Mouse (Mus musculus) midbrain, embryonic 11.5 days (tissue): ENCODE data around the gene Pgk1. TPM values are rescaled to one million over a fixed set of nuclear protein-coding genes. Genes with fewer than 3 reads are reported as not detected.

ENCODE experiments used
- ATAC-seq: fragments of 200-750 bp; cut with Nextera tagmentation; 2 replicates; pipeline ENCODE4 v1.8.0; 2017; ENCODE audit warnings: moderate TSS enrichment, moderate library complexity; ENCODE audit not compliant: low FRiP score
- DNase-seq: peaks from one replicate; pipeline ENCODE4 v3.0.0; 2015; ENCODE audit warnings: low spot score; ENCODE audit errors: missing footprints
- H3K27ac ChIP-seq: fragments of 300-500 bp; sonication (generic); 2 replicates; pipeline ENCODE4 v1.5.1; 2014; ENCODE audit warnings: low read depth, low read length
- H3K27me3 ChIP-seq: fragments of 300-500 bp; sonication (generic); 2 replicates; pipeline ENCODE4 v1.6.1; 2014; ENCODE audit warnings: mild to moderate bottlenecking, low read length, moderate library complexity, mixed read lengths; ENCODE audit not compliant: control insufficient read depth, insufficient read depth
- H3K36me3 ChIP-seq: fragments of 300-500 bp; sonication (generic); 2 replicates; pipeline ENCODE4 v1.6.1; 2014; ENCODE audit warnings: mild to moderate bottlenecking, low read length, moderate library complexity, mixed read lengths; ENCODE audit not compliant: control insufficient read depth, insufficient read depth
- H3K4me1 ChIP-seq: fragments of 300-500 bp; sonication (generic); 2 replicates; pipeline ENCODE4 v1.6.1; 2014; ENCODE audit warnings: low read length; ENCODE audit not compliant: control insufficient read depth, insufficient read depth
- H3K4me2 ChIP-seq: fragments of 300-500 bp; sonication (generic); 2 replicates; pipeline ENCODE4 v1.6.1; 2014; ENCODE audit warnings: mild to moderate bottlenecking, moderate library complexity
- H3K4me3 ChIP-seq: fragments of 300-500 bp; sonication (generic); 2 replicates; pipeline ENCODE4 v1.5.1; 2014; ENCODE audit warnings: low read depth, low read length
- H3K9ac ChIP-seq: fragments of 300-500 bp; sonication (generic); 2 replicates; pipeline ENCODE4 v1.6.1; 2014; ENCODE audit warnings: low read length
- H3K9me3 ChIP-seq: fragments of 300-500 bp; sonication (generic); 2 replicates; pipeline ENCODE4 v1.6.1; 2016; ENCODE audit warnings: low read length; ENCODE audit not compliant: control insufficient read depth
- WGBS: fragments of 180-500 bp; shearing (Covaris S2); extraction: QIAGEN DNeasy Blood & Tissue Kit; methylation state at CpG from one replicate; pipeline ENCODE4 v1.1.7; 2014; 5-methylcytosine and 5-hydroxymethylcytosine counted together
- polyA plus RNA-seq: library from polyadenylated mRNA; unstranded; fragments of >200 nt; fragmentation: Nextera tagmentation; extraction: Ambion mirVana; gene quantifications from 2 replicates; pipeline ENCODE4 v1.2.1, GENCODE M21; 2014

Gene Pgk1
- polyA plus RNA-seq, 1 experiment from 2014 or later: 424 TPM

DNA sequence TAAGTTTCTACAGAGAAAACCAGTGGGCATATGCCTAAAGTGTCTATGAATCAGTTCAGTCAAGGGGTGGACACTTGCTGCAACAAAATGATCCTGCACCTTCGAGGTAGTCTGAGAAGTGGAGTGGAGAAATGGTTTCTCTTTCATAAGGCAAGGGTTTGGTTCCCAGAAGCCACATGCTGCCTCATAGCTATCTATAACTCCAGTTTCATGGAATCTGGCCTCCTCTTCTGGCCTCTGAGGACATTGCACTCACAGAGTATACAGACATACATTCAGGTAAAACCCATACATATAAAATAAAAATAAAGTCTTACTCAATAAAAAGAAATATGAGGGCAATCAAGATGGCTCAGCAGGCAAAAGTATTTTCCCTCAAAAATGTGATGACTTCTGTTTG is 21.8 kb upstream of the Pgk1 start:
- H3K27ac ChIP-seq: no peak overlapping the region
- no peak overlapping the region for H3K9ac ChIP-seq
- 78% methylated on average over 1 of the region's 1 CpGs for WGBS
- DNase-seq (no peak), ATAC-seq (no peak)
- H3K4me1 ChIP-seq: no peaks in the 10 kb centered on the region
- no peaks in the 10 kb centered on the region for H3K36me3 ChIP-seq
- no peak overlapping the region for H3K4me2 ChIP-seq
- no peak overlapping the region for H3K4me3 ChIP-seq
- H3K9me3 ChIP-seq: no peaks in the 10 kb centered on the region
- no peaks in the 10 kb centered on the region for H3K27me3 ChIP-seq

DNA sequence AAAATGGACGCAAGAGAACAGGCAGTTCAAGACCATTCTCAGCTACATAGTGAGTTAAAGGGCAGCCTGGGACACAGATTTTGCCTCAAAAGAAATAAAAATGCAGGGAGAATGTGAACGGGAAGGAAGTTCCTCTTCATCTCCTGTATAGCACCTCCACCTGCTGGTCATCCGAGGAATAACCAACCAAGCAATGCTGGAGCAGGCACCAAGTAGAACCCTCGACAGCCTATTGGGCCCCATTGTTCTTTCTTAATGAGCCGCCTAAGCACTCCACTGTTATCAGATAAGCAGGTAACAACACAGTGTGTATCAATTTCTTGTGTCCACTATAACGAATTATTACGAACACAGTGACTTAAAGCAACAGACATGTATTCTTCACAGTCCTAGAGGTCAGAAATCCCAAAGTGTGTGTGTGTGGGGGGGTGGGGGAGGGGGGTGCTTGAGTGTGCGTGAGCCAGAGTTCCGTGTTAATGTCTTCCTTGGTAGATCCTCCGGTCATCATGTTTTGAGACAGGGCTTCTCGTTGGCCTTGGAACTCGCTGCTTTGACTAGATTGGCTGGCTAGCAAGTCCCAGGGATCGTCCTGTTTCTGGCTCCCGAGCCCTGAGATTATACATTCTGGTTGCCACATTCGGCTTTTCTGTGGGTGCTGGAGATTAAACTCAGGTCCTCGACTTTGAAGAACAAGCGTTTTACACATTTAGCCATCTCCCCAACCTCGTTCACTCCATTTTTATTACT is 15.6 kb upstream of the Pgk1 start:
- DNase-seq (peak; percentile 91), ATAC-seq (peak; percentile 83)
- Histone ChIP-seq H3K27ac (no peak overlapping the region), H3K9ac (peak overlapping the region; percentile 38; the same call in 1 of the 2 replicates), H3K4me2 (peak overlapping the region; percentile 38), H3K9me3 (no peaks in the 10 kb centered on the region), H3K4me1 (no peaks in the 10 kb centered on the region), H3K36me3 (no peaks in the 10 kb centered on the region), H3K4me3 (peak overlapping the region; percentile 18), H3K27me3 (no peaks in the 10 kb centered on the region)
- WGBS: 32% methylated on average over 18 of the region's 18 CpGs

DNA sequence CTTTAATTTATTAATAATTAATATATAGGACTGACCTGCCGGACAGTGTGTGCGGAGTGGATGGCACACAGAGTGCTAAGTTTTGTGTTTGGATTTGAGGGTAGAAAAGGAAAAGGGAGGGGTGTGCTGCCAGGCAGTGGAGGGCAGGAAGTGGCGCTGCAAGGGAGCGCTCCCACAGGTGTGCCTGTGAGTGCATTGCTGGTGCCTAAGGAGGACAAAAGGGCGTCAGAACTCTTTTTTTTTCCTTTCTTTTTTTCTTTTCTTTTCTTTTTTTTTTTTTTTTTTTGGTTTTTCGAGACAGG is 15.1 kb upstream of the Pgk1 start:
- Histone ChIP-seq H3K4me2 (peak overlapping the region; percentile 38; the same call in 1 of the 2 replicates), H3K4me1 (no peaks in the 10 kb centered on the region), H3K27me3 (no peaks in the 10 kb centered on the region), H3K9me3 (no peaks in the 10 kb centered on the region), H3K9ac (no peak overlapping the region), H3K27ac (no peak overlapping the region), H3K36me3 (no peaks in the 10 kb centered on the region), H3K4me3 (no peak overlapping the region; the same call in 1 of the 2 replicates)
- 74% methylated on average over 5 of the region's 6 CpGs for whole genome bisulfite sequencing
- DNase-seq (no peak), ATAC-seq (peak; percentile 58; the same call in 1 of the 2 replicates)

DNA sequence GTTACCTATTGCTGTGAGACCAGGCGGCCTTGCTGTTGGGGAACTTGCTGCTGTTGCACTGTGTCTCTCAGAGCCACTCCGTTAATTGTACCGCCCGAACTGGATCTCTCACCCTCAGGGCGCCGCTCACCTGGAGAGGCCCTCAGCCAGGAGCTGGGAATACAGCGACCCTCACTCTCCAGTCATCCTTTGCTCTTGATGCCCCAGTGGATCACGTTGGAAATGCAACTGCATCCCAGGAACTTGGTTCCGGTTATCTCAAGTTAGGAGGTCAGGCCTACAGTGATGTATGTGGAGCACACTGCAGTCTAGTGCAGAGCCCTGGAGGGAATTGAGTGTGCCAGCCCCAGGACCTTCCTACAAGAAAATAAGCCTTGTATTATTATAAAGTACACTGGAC is 10.6 kb upstream of the Pgk1 start:
- H3K36me3 ChIP-seq: no peaks in the 10 kb centered on the region
- no peak overlapping the region for H3K27ac ChIP-seq
- 55% methylated on average over 9 of the region's 9 CpGs for WGBS
- no peaks in the 10 kb centered on the region for H3K27me3 ChIP-seq
- H3K4me2 ChIP-seq: no peak overlapping the region
- no peaks in the 10 kb centered on the region for H3K4me1 ChIP-seq
- H3K9me3 ChIP-seq: no peaks in the 10 kb centered on the region
- ATAC-seq: no peak
- H3K9ac ChIP-seq: no peak overlapping the region
- DNase-seq: no peak
- H3K4me3 ChIP-seq: no peak overlapping the region

DNA sequence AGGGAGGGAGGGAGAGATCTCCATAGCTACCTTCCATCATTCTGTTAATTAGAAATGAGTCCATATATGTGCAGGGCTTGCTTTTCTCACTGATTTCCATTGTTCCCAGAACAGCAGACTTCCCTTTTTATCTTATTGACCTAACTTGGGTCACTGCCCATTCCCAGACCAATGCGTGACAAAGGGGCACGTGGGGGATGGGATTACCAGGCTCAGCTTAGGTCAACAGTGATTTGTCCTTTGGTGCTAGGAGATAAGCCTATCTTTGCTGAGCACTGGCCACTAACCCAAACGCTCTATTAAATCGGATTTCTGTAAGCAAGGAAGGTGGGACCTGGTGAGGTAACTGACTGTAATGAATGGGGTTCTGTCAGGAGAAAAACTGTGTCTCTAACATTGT is 2.6 kb upstream of the Pgk1 start:
- DNase-seq: peak; percentile 59
- H3K27ac ChIP-seq: no peak overlapping the region
- no peaks in the 10 kb centered on the region for H3K27me3 ChIP-seq
- no peak overlapping the region for H3K9ac ChIP-seq
- H3K4me1 ChIP-seq: peaks cover 3% of the 10 kb centered on the region; the same call in 1 of the 2 replicates
- H3K36me3 ChIP-seq: no peaks in the 10 kb centered on the region
- no peak for ATAC-seq
- 25% methylated on average over 4 of the region's 4 CpGs for WGBS
- H3K4me2 ChIP-seq: no peak overlapping the region
- H3K9me3 ChIP-seq: no peaks in the 10 kb centered on the region
- no peak overlapping the region for H3K4me3 ChIP-seq

DNA sequence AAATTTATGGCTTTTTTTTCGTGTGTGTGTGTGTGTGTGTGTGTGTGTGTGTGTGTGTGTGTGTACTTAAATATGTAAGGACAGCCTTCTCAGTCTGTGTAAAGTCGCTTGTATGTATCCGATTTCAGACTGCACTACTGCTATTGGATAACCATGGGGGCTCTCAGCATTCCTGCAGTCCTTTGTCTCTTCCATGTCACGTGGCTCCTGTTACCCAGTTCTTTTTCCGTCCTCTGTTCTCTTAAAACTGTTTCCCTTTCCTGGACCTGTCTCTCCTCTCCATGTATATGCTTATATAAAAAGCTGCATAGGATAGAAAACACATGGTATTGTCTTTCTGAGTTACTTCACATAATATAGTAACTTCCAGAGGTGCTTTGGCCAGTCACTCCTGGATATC is 1.2 kb upstream of the Pgk1 start:
- DNase-seq (peak; percentile 83), ATAC-seq (peak; percentile 40)

DNA sequence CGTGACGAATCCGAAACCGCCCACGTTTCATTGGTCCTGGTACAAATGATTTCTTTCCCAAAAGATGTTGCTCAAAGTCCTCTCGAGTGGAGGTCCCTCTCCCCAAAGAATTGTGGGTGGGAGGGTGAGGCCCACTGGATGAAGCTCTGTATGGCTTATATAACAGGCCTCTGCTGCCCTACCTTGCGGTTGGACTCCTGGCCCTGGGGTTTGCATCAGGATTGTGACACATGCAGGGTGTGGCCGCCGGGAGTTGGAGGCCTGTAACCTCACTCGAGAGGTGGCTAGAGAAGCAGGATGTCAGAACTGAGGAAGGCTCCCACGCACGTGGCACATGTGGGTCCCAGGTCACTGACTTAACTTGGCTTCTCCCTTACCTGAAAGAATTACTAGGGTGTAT is 837 bp downstream of the Pgk1 start:
- no peaks in the 10 kb centered on the region for H3K9me3 ChIP-seq
- H3K4me1 ChIP-seq: peaks cover 7% of the 10 kb centered on the region; the same call in 1 of the 2 replicates
- ATAC-seq: no peak
- peak overlapping the region; percentile 64 for H3K9ac ChIP-seq
- H3K27me3 ChIP-seq: no peaks in the 10 kb centered on the region
- 20% methylated on average over 12 of the region's 12 CpGs for WGBS
- peak; percentile 83 for DNase-seq
- H3K4me3 ChIP-seq: peak overlapping the region; percentile 52
- H3K36me3 ChIP-seq: no peaks in the 10 kb centered on the region
- peak overlapping the region; percentile 48; the same call in 1 of the 2 replicates for H3K27ac ChIP-seq
- peak overlapping the region; percentile 53 for H3K4me2 ChIP-seq

More for the DNA sequence above, 1.2 kb upstream of the Pgk1 start:
- no peaks in the 10 kb centered on the region for H3K9me3 ChIP-seq
- H3K27ac ChIP-seq: peak overlapping the region; percentile 69
- WGBS: 13% methylated on average over 5 of the region's 5 CpGs
- H3K27me3 ChIP-seq: no peaks in the 10 kb centered on the region
- no peak overlapping the region for H3K4me2 ChIP-seq
- H3K4me1 ChIP-seq: peaks cover 7% of the 10 kb centered on the region; the same call in 1 of the 2 replicates
- no peak overlapping the region for H3K4me3 ChIP-seq
- H3K9ac ChIP-seq: no peak overlapping the region
- no peaks in the 10 kb centered on the region for H3K36me3 ChIP-seq

DNA sequence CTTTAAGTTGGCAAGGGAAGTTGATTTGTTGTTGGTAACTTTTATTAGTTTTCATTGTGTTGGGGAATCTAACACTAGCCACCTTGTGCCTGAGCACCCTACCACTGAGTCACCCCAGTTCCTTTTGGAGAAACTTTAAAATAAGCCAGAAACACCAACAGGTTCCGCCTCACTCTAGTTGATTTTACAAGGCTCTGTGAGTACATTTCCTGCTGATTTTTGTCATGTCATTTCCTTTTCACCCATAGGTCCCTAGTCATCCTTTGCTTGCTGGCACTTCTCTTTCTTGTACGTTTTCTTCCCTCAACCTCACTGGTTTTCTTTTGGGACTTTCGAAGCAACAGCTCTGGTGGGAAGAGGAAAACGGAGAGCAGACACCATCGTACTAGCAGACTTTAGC is 2.5 kb downstream of the Pgk1 start:
- Histone ChIP-seq H3K27ac (no peak overlapping the region), H3K9ac (no peak overlapping the region)
- 60% methylated on average over 5 of the region's 5 CpGs for WGBS

DNA sequence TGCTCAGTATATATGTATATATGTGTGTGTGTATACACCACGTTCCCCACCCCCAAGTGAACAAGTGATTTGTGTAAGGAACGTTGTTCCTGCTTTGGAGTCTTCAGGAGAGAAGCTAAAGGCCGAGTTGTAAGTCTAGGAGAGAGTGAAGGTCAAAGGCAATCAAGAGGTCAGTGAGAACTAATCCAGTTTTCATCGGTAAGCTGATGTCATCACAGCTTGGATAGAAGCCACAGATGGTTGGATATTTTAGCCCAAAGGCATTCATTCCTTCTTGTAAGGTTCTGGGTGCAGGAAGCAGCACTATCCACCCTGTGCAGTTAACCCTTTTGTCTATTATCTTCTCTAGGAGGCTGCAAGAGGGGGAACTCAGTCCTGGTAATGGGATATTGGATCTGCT is 3.2 kb downstream of the Pgk1 start:
- 44% methylated on average over 4 of the region's 4 CpGs for WGBS
- H3K4me3 ChIP-seq: no peak overlapping the region
- H3K9ac ChIP-seq: no peak overlapping the region
- no peak for DNase-seq
- H3K27me3 ChIP-seq: no peaks in the 10 kb centered on the region
- H3K4me2 ChIP-seq: peak overlapping the region; percentile 53
- no peak overlapping the region for H3K27ac ChIP-seq
- ATAC-seq: no peak
- no peaks in the 10 kb centered on the region for H3K36me3 ChIP-seq
- H3K9me3 ChIP-seq: no peaks in the 10 kb centered on the region
- peaks cover 7% of the 10 kb centered on the region; the same call in 1 of the 2 replicates for H3K4me1 ChIP-seq

More for the DNA sequence above, 2.5 kb downstream of the Pgk1 start:
- Histone ChIP-seq H3K36me3 (no peaks in the 10 kb centered on the region), H3K4me2 (peak overlapping the region; percentile 53), H3K9me3 (no peaks in the 10 kb centered on the region), H3K4me3 (peak overlapping the region; percentile 52; the same call in 1 of the 2 replicates), H3K27me3 (no peaks in the 10 kb centered on the region), H3K4me1 (peaks cover 7% of the 10 kb centered on the region; the same call in 1 of the 2 replicates)
- ATAC-seq: no peak
- DNase-seq: no peak
